Mouse (Mus musculus) liver, embryonic 16.5 days (tissue): ENCODE data around the gene Myl3. TPM values are rescaled to one million over a fixed set of nuclear protein-coding genes. Genes with fewer than 3 reads are reported as not detected.

Experiments used
- ATAC-seq: fragments of 200-750 bp; cut with Nextera tagmentation; 2 replicates; pipeline ENCODE4 v1.8.0; 2017; ENCODE audit warnings: low read depth, mild to moderate bottlenecking, moderate number of reproducible peaks, moderate library complexity
- H3K27ac ChIP-seq: fragments of 300-500 bp; sonication (generic); 2 replicates; pipeline ENCODE4 v1.5.1; 2014; ENCODE audit warnings: mild to moderate bottlenecking, low read length
- H3K27me3 ChIP-seq: fragments of 300-500 bp; sonication (generic); 2 replicates; pipeline ENCODE4 v1.6.1; 2014; ENCODE audit warnings: low read depth, low read length, mixed read lengths; ENCODE audit not compliant: control insufficient read depth, insufficient read depth
- H3K36me3 ChIP-seq: fragments of 300-500 bp; sonication (generic); 2 replicates; pipeline ENCODE4 v1.6.1; 2014; ENCODE audit warnings: mild to moderate bottlenecking; ENCODE audit not compliant: control insufficient read depth, insufficient read depth
- H3K4me1 ChIP-seq: fragments of 300-500 bp; sonication (generic); 2 replicates; pipeline ENCODE4 v1.6.1; 2014; ENCODE audit warnings: low read depth, low read length, mixed read lengths; ENCODE audit not compliant: control insufficient read depth
- H3K4me2 ChIP-seq: fragments of 300-500 bp; sonication (generic); 2 replicates; pipeline ENCODE4 v1.6.1; 2014; ENCODE audit warnings: low read depth, low read length, mixed read lengths
- H3K4me3 ChIP-seq: fragments of 300-500 bp; sonication (generic); 2 replicates; pipeline ENCODE4 v1.5.1; 2014; ENCODE audit warnings: low read depth, mild to moderate bottlenecking, low read length
- H3K9ac ChIP-seq: fragments of 300-500 bp; sonication (generic); 2 replicates; pipeline ENCODE4 v1.6.1; 2014; ENCODE audit warnings: low read depth, low read length
- H3K9me3 ChIP-seq: fragments of 300-500 bp; sonication (generic); replicated peaks from 2 replicates; pipeline ENCODE4 v1.6.1; 2016; ENCODE audit warnings: low read length; ENCODE audit not compliant: control insufficient read depth
- WGBS: fragments of 180-500 bp; shearing (Covaris S2); extraction: QIAGEN DNeasy Blood & Tissue Kit; methylation state at CpG from one replicate; pipeline ENCODE4 v1.1.7; 2014; ENCODE audit not compliant: insufficient replicate concordance; 5-methylcytosine and 5-hydroxymethylcytosine counted together
- polyA plus RNA-seq: library from polyadenylated mRNA; unstranded; fragments of >200 nt; fragmentation: Nextera tagmentation; extraction: Ambion mirVana; gene quantifications from 2 replicates; pipeline ENCODE4 v1.2.1, GENCODE M21; 2015

The Myl3 gene
- polyA plus RNA-seq, 1 experiment from 2014 or later = 1.9 TPM

GRCm38 (mm10) chr9:110803294-110803693, 61.6 kb downstream of the Myl3 start:
- no peak overlapping the region for H3K4me2 ChIP-seq
- H3K4me1 ChIP-seq = no peaks in the 10 kb centered on the region
- 42% methylated on average over 4 of the region's 4 CpGs for WGBS
- no peak overlapping the region for H3K27ac ChIP-seq
- no peaks in the 10 kb centered on the region for H3K36me3 ChIP-seq
- H3K9me3 ChIP-seq = no peaks in the 10 kb centered on the region
- no peak overlapping the region for H3K4me3 ChIP-seq
- no peak for ATAC-seq
- H3K9ac ChIP-seq = no peak overlapping the region
- H3K27me3 ChIP-seq = no peaks in the 10 kb centered on the region

GRCm38 (mm10) chr9:110810051-110810450, 68.4 kb downstream of the Myl3 start:
- WGBS = 66% methylated on average over 4 of the region's 4 CpGs

GRCm38 (mm10) chr9:110813789-110814188, 72.1 kb downstream of the Myl3 start, which contains the start of gene Prss44:
Gene Prss44 (plus strand): TSS chr9:110813994.
- Histone ChIP-seq H3K4me1 (no peaks in the 10 kb centered on the region), H3K9ac (no peak within 1 kb of the TSS), H3K4me3 (no peak within 1 kb of the TSS), H3K4me2 (no peak within 1 kb of the TSS), H3K9me3 (no peaks in the 10 kb centered on the region), H3K27me3 (no peaks in the 10 kb centered on the region), H3K36me3 (no peaks in the 10 kb centered on the region), H3K27ac (no peak within 1 kb of the TSS)
- 51% methylated on average over 18 of the region's 18 CpGs for WGBS
- ATAC-seq = no peak

More at GRCm38 (mm10) chr9:110810051-110810450, 68.4 kb downstream of the Myl3 start:
- H3K4me3 ChIP-seq = no peak overlapping the region
- no peak overlapping the region for H3K4me2 ChIP-seq
- no peaks in the 10 kb centered on the region for H3K27me3 ChIP-seq
- ATAC-seq = no peak
- H3K36me3 ChIP-seq = no peaks in the 10 kb centered on the region
- H3K9me3 ChIP-seq = no peaks in the 10 kb centered on the region
- no peaks in the 10 kb centered on the region for H3K4me1 ChIP-seq
- H3K9ac ChIP-seq = no peak overlapping the region
- no peak overlapping the region for H3K27ac ChIP-seq

Other genes with a start within 250 kb of the Myl3 start
- gene Setd2, start 209.3 kb upstream of the Myl3 start, polyA plus RNA-seq = 9.5 and 10.0 TPM in 2 replicates
- gene Nradd, start 117.4 kb upstream of the Myl3 start, polyA plus RNA-seq = 1.4 and 1.9 TPM in 2 replicates
- gene Nbeal2, start 87.7 kb upstream of the Myl3 start, polyA plus RNA-seq = 1.7 and 2.8 TPM in 2 replicates
- gene Ccdc12, start 85.4 kb upstream of the Myl3 start, polyA plus RNA-seq = 59.5 and 60.5 TPM in 2 replicates
- gene Pth1r, start 5.3 kb downstream of the Myl3 start, polyA plus RNA-seq = 2.3 and 2.5 TPM in 2 replicates
- not detected in 2 replicates for gene Prss42, start 56.3 kb downstream of the Myl3 start, polyA plus RNA-seq
- not detected in 2 replicates for gene Prss44, start 72.1 kb downstream of the Myl3 start, polyA plus RNA-seq
- gene Prss43, start 84.8 kb downstream of the Myl3 start, polyA plus RNA-seq = not detected in 2 replicates
- gene Prss45, start 92.7 kb downstream of the Myl3 start, polyA plus RNA-seq = not detected in 2 replicates
- gene Prss46, start 102.6 kb downstream of the Myl3 start, polyA plus RNA-seq = not detected in 2 replicates
- gene Prss50, start 116.1 kb downstream of the Myl3 start, polyA plus RNA-seq = 8.2 and 8.6 TPM in 2 replicates
- 1.8 and 2.0 TPM in 2 replicates for gene Als2cl, start 138.0 kb downstream of the Myl3 start, polyA plus RNA-seq
- 2.0 and 2.8 TPM in 2 replicates for gene Tmie, start 138.3 kb downstream of the Myl3 start, polyA plus RNA-seq
- gene Fam240a, start 175.0 kb downstream of the Myl3 start, polyA plus RNA-seq = not detected in 2 replicates
- gene Tdgf1, start 204.3 kb downstream of the Myl3 start, polyA plus RNA-seq = not detected in 2 replicates
- gene Lrrc2, start 209.7 kb downstream of the Myl3 start, polyA plus RNA-seq = 0.29 and 0.44 TPM in 2 replicates
- gene Rtp3, start 248.7 kb downstream of the Myl3 start, polyA plus RNA-seq = 13.7 and 18.1 TPM in 2 replicates